Mouse (Mus musculus) adrenal gland, adult 2 months (tissue): Measurements from ENCODE around the gene Sipa1l2. TPM values are rescaled to one million over a fixed set of nuclear protein-coding genes. Genes with fewer than 3 reads are reported as not detected.

Experiments used
- DNase-seq: peaks from one replicate; pipeline ENCODE4 v3.0.0; 2021
- polyA plus RNA-seq: library from polyadenylated mRNA; depleted of rRNA; stranded (reverse); fragments of >200 nt; gene quantifications from 2 replicates; pipeline ENCODE4 v1.2.3, GENCODE M21; 2012
- total RNA-seq, 2 experiments: library from RNA; stranded (reverse); gene quantifications; 2 replicates each; pipeline ENCODE4 v1.2.3; 2021

Gene Sipa1l2
- total and polyA plus RNA-seq, 3 experiments = 43.5 to 55.8 (median 51.6) TPM

DNA sequence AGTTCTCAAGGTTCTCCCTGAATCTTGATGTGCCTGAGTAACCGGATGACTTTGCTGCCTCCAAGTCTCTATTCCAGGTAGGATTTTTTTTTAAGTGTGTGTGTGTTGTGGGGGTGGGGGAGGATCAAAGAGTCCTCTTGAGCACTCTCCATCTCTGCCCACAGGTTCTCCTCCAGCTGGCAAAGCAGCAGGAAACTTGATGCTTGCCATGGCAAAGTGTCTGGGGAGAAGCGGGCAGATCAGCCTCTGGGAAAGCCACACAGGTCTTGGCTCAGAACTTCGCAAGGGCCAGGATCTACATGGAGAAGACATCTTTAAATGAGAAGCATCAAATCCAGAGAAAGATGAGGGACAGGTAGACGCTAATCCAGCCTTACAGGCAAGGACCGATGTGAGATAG is 10.8 kb upstream of the Sipa1l2 start:
- no peak for DNase-seq

DNA sequence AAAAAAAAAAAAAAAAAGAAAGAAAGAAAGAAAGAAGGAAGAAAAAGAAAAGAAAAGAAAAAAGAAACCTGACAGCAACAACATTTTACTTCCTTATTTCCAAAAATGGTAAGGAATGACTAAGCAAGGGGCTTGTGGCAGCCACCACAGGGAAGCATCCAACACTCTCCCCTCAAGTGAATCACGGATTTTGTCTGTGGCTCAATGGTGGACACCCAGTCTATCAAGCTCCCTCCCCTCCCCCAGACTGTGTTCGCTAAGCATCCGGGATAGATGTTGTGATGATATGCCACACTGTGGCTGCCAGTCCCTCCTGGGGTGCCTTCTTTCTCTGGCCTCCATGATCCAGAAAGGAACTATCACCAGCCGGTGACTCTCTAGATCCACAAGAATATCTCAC is 6.5 kb upstream of the Sipa1l2 start:
- DNase-seq = no peak

DNA sequence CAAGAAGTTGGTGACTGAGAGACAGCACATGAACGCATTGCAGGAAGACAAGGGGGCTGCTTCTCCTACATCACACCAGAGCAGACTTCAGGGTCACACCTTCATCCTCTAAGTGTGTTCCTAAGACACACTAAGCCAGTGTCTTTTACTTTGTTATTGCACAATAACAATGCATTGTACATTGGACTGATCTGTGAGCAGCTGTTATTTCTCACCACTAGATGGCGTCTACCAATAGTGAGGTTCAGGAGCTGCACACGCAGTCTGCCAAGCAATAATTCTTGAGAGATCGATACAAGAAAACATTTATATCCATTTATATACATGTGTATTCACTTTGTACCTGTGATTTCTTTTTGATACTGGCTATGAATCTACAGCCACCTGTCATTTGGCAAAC is 4.7 kb upstream of the Sipa1l2 start:
- no peak for DNase-seq

DNA sequence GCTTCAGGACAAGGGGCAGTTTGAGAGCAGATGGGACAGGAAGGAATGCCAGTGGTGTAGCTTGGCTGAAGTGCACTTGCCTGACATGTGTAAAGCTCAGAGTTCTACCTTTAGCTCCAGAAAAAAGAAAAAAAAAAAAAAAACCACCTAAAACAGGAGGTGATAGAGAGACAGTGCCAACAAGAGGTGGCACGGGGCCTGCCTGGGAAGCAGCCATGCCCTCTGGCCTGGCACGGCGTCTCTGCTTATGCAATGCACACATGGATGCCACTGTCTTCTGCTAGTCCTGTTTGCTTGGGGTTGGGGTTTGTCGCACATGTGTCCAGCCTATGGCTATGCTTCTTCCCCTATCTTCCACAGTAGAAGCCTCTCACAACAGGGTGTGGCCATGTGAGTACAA is 2.6 kb upstream of the Sipa1l2 start:
- peak; percentile 53 for DNase-seq

DNA sequence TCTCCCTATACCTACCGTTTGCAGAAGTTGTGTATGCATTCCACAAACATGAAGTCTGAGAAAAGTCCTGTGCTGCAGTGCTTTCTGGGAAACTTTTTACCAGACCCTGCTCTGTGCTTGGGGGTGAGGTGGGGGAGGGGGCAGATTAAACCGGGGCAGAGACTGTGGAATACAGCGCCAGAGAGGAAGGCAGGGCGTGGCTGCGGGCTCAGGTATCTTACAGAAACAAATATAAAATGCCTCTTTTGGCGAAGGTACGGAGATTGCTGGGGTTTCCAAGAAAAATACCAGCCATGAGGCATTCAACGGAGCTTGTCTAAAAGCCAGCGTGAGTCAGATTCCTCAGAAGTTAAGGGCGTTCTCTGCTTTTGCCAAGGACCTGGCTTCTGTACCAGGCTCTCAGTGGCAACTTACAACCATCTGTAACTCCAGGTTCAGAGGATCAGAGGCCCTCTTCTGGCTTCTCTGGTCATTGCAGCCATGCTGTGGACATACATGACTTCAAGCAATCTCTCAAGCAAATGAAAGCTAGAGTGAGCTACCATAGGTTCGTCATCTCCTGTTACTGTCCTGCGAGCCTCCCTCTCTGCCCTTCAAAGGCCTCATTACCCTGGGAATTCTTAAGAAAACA is 1.3 kb upstream of the Sipa1l2 start:
- DNase-seq = peak; percentile 37

DNA sequence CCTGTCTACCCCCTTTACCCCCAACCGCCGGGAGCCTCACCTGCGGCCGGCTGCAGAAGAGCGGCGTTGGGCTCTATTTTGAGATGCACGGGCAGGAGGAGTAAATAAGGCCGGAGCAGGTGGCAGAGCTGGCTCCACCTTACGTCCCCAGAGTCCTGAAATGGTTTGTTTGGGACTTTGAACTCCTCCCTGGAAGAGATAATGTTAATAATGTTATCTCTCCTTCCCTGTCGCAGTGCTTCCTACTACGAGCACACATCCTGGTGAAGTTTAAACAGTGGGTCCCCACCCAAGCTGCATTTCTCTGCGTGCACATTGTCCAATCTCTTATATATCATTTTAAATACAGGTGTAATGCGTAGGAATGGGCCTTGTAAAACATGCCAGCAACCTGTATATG is 781 bp upstream of the Sipa1l2 start:
- no peak for DNase-seq

DNA sequence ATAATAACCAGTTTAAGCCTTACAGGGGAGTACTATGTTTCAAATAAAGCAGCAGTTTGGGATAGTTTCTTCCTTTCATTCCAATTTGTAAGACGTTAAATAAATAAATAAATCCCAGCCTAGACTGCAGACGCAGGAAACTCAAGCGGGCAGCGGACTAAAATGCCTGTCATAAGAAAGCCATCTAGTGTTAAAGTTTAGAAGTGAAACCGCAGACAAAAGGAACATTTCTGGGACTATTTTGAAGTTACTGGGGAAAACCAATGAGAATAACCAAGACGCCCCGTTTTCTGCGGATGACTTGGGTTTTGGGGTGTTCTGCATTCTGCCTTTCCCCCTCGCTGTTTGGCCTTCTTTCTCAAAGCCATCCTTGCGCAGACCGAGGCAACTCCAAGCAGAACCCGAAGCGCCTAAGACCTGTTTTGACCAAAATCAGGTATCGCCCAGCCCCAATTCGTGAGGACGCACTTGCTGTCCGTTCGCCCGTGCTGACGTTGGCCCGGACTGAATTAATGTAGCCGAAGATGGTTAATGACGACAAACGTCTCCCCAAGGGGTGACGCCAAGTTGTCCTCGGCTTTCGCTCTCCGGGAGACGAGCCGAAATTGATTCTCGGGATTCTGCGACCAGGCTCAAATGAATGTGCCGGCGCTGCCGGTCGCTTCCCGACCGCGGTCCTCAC is 616 bp downstream of the Sipa1l2 start:
- DNase-seq = no peak

DNA sequence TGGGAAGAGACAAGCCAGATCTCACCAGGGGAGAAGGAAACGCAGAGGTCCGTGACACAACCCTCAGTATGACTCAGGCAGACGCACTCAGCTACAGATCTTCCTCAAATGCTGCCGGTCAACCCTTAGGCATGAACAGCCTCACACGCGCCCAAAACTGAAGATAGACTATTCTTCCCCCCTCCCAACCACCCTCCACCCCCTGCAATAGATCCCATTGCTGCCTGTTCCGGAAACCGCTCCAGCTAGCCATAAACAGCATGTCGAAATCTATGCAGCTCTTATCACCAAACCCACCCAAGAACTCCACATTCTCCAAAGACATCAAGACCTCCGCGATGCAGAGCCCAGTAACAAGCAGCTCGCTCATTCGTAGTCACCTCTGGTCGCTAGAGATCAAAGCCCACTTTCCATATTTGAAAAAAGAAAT is 1.2 kb downstream of the Sipa1l2 start:
- DNase-seq = peak; percentile 81

DNA sequence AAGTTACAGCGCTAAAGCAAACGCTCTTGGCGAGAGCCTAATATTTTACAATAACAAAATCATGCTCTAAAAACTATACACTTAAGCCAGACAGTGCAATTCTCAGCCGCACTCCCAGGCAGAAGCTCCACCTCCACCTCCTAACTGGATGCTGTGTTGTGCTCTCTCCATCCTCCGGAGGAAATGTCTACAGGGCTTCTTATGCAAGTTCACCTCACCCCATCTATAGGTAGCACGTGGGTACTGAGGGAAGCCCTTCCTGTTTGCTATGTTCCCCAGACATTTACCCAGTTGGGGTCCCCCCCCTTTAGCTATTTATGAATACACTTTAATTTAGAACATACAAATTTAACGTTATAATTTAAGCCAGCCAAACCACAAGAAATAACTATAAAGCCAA is 2.0 kb downstream of the Sipa1l2 start:
- DNase-seq = no peak

DNA sequence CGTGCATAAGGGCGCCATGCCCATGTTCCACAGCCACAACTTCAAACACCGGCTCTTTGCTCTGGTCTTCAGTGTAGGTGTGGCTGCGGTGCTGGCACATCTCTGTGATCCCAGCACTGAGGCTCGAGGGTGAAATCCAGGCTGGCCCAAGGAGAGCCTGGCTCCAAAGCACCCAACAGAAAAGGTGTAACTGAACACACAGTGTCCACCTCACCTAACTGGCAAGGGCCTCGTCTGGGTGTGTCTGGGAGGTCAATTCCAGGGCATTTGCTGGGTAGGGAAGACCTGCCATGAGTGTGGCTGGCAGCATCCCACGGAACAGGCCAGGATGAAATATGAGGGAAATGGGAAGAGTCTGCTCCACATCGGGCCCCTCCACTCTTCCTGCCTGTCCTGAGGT is 6.7 kb downstream of the Sipa1l2 start:
- DNase-seq = no peak

DNA sequence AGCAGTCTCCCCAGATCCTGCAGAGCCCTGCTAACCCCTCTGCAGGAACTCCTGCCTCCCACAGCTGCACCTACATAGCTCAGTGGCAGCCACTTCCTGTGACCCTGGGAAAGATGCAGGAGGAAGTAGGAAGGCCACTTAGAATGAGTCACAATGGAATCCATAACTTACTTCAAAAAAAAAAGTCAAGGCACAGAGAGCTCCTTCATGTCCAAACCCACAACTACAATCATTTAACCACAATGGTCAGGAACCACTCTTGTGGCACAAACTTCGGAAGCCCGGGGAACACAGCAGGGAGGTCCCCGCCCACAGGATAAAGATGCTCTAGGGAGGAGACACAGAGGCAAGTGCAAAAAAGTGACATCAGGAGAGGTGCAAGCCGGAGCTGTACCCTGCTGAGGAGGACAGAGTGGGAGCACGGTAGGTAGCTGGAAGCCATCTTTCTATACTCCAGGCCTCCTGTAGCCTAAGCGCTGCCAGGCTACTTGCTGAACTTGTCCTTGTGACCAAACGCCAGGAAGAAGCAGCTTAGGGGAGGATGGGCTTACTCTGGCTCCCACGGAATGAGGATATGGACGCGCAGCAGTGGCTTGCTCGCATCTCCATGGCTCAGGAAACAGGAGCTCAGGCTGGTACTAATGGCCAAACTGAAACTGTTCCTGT is 8.7 kb downstream of the Sipa1l2 start:
- peak; percentile 71 for DNase-seq

DNA sequence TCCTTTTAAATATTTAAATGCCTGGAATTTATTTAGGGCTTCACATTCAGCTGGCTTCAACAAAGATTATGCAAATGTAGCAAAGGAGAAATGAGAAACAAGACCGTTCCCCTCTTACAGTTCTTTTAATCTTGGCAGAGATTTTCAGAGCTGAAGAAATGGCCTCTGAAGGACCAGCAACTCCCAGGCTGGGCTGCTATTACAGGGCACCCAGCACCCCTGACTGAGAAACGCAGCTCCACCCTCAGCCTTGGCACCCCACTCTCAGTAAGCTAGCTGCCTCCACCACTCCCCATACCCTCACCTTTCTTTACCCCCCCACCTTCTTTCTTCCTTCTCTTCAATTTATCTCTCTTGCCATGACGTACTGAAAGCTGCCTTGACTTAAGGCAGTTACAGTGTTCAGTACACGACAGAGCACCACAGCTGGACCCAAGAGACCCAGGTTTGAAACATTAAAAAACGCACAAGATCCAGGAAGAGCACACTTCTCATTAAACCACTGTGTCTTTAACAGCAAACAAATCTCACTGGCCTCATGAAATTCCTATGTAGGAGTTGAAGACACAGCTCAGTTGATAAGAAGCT is 10.4 kb downstream of the Sipa1l2 start:
- no peak for DNase-seq

DNA sequence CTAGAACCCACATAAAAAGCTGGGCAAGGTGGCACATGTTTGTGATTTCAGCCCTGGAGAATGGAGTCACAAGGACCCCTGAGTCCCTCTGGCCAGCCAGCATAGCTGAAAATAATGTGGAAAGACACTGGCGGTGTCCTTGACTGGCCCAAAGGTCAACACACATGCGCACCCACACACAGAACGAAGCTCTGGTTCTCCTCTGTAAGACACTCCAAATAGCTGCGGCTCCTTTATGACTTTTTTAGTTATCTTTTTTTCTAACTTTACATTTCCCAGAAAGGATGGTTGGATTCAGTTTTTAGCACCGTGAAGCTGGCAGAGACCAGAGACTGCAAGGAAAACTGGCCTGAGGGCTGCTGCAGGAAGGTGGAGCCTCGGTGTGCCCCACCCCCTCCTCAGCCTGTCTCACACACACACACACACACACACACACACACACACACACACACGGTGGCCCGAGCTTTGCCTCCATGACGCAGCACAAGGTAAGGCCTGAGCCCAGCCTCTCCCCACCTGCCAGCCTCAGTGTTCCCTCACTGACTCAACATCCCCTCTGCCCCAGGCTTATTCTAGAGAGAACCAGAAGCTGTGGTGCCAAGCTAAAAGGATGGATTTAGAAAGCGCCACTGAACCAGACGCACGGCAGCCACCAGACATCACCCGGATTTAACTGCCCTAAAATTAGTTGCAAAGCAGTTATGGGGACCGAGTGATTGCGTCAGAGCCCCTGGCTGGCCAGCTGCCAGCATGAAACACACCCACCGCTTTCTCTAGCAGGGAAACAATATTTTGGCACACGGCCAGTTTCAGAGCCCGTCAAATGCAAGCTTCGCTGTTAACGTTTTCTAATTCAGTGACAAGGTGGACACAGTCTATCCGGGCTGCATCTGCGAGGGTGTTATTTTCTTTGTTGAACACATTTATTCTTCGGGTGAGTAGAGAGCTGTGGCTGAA is 11.2 kb downstream of the Sipa1l2 start:
- DNase-seq = peak; percentile 91

DNA sequence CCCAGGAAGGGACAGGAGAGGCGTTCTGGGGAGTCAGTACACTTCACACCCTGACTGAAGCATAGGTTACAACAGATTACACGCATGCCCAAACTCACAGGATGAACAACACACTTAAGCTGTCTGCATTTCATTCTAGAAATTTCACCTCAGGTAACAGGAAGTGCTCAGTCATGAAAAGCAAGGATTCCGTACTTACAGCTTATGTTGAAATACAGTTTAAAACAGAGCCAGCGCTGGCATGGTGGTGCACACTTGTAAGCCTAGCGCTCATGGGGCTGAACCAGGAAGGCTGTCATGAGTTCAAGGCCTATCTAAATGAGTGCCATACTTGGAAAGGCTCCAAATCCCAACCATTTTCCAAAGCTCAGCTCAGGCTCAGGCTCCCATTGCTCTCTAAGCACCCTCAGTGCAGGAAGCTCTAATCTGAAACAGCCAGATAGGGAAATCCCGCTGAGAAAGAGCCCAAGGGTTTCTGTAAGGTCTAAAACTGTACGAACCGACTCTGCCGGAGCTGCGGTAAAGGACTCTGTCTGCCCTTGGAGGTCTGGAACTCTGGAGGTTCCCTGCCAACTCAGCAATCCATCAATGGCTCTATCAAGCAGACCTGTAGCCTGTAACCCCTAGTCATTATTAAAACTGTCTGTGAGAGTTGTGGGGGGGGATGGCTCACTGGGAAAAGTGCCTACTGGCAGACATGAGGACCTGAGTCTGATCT is 12.1 kb downstream of the Sipa1l2 start:
- peak; percentile 77 for DNase-seq

DNA sequence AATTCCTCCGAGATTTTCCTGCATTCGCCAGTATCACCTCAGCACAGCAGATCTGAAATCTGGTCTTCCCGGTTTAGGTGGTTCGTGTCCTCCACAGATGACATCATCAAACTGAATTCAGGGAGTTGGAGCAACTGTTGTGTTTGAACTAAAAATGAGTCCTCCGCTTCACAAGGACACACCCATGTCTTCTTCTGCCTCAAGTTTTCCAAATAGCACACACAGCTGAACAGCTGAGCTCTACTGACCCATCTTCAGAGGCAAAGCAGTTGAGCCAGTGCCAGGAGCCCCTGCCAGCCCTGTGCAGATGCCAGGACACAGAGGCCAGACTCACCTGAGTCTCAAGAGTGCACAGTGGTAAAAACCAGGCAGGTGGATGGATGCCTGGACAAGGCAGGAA is 12.9 kb downstream of the Sipa1l2 start:
- DNase-seq = peak; percentile 23

DNA sequence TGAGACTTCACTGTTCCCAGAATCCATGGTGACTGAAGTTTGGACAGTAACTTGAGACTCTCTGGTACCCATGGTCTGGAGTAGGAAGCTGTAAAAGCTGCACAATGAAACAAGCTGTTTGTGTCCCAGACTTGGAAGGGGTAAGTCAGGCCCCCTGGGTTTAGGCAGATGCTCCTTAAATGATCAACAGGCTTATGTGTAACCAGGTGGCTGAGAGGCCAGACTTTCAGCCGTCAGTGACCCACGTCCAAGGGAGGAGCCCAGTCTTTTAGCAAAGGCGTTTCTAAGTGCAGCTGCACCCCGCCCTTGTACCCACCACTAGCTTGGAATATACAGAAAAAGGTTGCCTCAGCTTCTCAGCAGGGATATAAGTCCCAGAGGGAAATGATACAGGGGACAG is 19.0 kb downstream of the Sipa1l2 start:
- DNase-seq = no peak

DNA sequence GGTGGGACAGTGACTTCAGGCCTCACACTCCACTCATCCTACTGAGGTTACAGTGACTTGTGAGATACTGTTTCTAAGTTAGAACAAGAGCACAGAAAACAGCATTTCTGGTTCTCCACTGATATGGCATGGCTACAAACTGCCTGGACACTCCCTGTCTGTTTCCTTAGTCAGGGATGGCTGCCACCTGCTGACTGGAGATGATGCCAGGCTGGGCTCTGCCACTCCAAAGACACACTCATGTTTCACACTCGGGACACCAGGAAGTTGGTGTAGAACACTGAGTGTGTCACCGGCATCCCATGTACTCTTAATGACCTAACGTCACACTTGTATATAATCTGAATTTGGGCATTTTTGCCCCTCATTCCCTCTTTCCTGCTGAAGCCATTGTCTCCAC is 22.3 kb downstream of the Sipa1l2 start:
- DNase-seq = no peak

DNA sequence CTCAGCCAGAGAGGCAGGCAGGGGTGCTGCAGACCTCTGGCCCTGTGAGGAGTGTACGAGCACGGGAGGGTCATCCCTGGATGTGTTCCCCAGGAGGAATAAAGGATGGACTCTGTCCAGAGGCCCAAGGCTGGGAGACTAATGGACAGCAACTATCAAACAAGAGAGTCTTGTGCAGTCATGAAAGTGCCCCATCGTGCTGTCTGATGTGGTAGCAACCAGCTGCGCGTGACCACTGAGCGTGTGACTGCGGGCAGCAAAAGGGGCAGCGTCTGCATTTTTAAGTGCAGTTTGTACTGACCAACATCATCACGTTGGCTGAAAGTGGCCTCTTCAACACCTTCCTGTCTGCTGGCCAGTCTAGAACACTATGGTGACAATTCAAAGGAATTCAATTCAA is 23.7 kb downstream of the Sipa1l2 start:
- no peak for DNase-seq

DNA sequence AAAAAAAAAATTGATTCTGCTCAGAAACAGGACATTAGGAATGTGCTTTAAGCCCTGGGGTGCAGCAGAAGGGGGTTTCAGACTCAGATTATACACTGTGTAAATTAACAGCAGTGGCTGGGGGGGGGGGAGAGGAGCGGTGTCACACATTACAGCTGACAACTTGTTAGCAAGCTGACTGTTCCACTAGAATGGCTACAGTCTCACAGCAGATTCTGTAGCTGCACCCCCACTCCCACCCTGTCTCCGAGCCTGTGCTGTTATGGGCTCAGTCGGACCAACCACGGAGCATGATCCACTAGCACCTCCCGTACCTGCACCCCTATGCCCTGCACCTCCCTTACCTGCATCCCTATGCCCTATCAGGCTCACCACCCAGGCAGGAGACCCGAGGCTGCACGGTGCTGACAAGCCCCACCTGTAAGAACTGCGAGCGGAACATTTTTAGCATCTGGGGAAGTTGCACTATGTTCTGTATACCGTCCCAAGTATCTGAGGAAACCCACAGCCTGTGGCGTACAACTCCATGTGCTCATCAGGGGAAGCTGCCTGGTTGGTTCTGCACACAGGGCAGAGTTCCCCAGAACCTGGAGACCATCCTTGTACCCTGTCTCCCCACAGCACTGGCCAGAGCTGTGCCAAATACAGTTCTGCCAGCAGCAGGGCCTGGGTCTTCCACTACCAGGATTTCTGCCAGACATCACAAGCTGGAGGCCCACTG is 26.6 kb downstream of the Sipa1l2 start:
- DNase-seq = no peak
